Mouse (Mus musculus) liver, embryonic 16.5 days (tissue): Measurements from ENCODE around the gene C8g. TPM values are rescaled to one million over a fixed set of nuclear protein-coding genes. Genes with fewer than 3 reads are reported as not detected.

Experiments used
- ATAC-seq: fragments of 200-750 bp; cut with Nextera tagmentation; 2 replicates; pipeline ENCODE4 v1.8.0; 2017; ENCODE audit warnings: low read depth, mild to moderate bottlenecking, moderate number of reproducible peaks, moderate library complexity
- H3K27ac ChIP-seq: fragments of 300-500 bp; sonication (generic); 2 replicates; pipeline ENCODE4 v1.5.1; 2014; ENCODE audit warnings: mild to moderate bottlenecking, low read length
- H3K27me3 ChIP-seq: fragments of 300-500 bp; sonication (generic); 2 replicates; pipeline ENCODE4 v1.6.1; 2014; ENCODE audit warnings: low read depth, low read length, mixed read lengths; ENCODE audit not compliant: control insufficient read depth, insufficient read depth
- H3K36me3 ChIP-seq: fragments of 300-500 bp; sonication (generic); 2 replicates; pipeline ENCODE4 v1.6.1; 2014; ENCODE audit warnings: mild to moderate bottlenecking; ENCODE audit not compliant: control insufficient read depth, insufficient read depth
- H3K4me1 ChIP-seq: fragments of 300-500 bp; sonication (generic); 2 replicates; pipeline ENCODE4 v1.6.1; 2014; ENCODE audit warnings: low read depth, low read length, mixed read lengths; ENCODE audit not compliant: control insufficient read depth
- H3K4me2 ChIP-seq: fragments of 300-500 bp; sonication (generic); 2 replicates; pipeline ENCODE4 v1.6.1; 2014; ENCODE audit warnings: low read depth, low read length, mixed read lengths
- H3K4me3 ChIP-seq: fragments of 300-500 bp; sonication (generic); 2 replicates; pipeline ENCODE4 v1.5.1; 2014; ENCODE audit warnings: low read depth, mild to moderate bottlenecking, low read length
- H3K9ac ChIP-seq: fragments of 300-500 bp; sonication (generic); 2 replicates; pipeline ENCODE4 v1.6.1; 2014; ENCODE audit warnings: low read depth, low read length
- H3K9me3 ChIP-seq: fragments of 300-500 bp; sonication (generic); replicated peaks from 2 replicates; pipeline ENCODE4 v1.6.1; 2016; ENCODE audit warnings: low read length; ENCODE audit not compliant: control insufficient read depth
- WGBS: fragments of 180-500 bp; shearing (Covaris S2); extraction: QIAGEN DNeasy Blood & Tissue Kit; methylation state at CpG from one replicate; pipeline ENCODE4 v1.1.7; 2014; ENCODE audit not compliant: insufficient replicate concordance; 5-methylcytosine and 5-hydroxymethylcytosine counted together
- polyA plus RNA-seq: library from polyadenylated mRNA; unstranded; fragments of >200 nt; fragmentation: Nextera tagmentation; extraction: Ambion mirVana; gene quantifications from 2 replicates; pipeline ENCODE4 v1.2.1, GENCODE M21; 2015

Gene C8g
- polyA plus RNA-seq, 1 experiment from 2014 or later, result 105 TPM

- Histone ChIP-seq H3K4me1 (peaks cover 36% of the 10 kb centered on the region), H3K36me3 (peaks cover 6% of the 10 kb centered on the region; the same call in 1 of the 2 replicates), H3K9me3 (no peaks in the 10 kb centered on the region), H3K27ac (no peak overlapping the region), H3K4me3 (no peak overlapping the region), H3K27me3 (no peaks in the 10 kb centered on the region), H3K4me2 (no peak overlapping the region), H3K9ac (no peak overlapping the region)
- ATAC-seq, result no peak
- 51% methylated on average over 19 of the region's 19 CpGs for WGBS
Measured at GRCm38 (mm10) chr2:25504538-25504937, 3.0 kb upstream of the C8g start.

GRCm38 (mm10) chr2:25502726-25503125 lies 1.2 kb upstream of the C8g start:
- Histone ChIP-seq H3K27ac (peak overlapping the region; percentile 56), H3K9me3 (no peaks in the 10 kb centered on the region), H3K4me3 (no peak overlapping the region), H3K27me3 (no peaks in the 10 kb centered on the region), H3K4me2 (peak overlapping the region; percentile 84; the same call in 1 of the 2 replicates), H3K9ac (0 out of 2 replicates have a peak overlapping the region, but pooled peaks have one; percentile 10), H3K36me3 (peaks cover 6% of the 10 kb centered on the region; the same call in 1 of the 2 replicates), H3K4me1 (peaks cover 42% of the 10 kb centered on the region)
- 36% methylated on average over 3 of the region's 3 CpGs for WGBS
- peak; percentile 58 for ATAC-seq

DNA sequence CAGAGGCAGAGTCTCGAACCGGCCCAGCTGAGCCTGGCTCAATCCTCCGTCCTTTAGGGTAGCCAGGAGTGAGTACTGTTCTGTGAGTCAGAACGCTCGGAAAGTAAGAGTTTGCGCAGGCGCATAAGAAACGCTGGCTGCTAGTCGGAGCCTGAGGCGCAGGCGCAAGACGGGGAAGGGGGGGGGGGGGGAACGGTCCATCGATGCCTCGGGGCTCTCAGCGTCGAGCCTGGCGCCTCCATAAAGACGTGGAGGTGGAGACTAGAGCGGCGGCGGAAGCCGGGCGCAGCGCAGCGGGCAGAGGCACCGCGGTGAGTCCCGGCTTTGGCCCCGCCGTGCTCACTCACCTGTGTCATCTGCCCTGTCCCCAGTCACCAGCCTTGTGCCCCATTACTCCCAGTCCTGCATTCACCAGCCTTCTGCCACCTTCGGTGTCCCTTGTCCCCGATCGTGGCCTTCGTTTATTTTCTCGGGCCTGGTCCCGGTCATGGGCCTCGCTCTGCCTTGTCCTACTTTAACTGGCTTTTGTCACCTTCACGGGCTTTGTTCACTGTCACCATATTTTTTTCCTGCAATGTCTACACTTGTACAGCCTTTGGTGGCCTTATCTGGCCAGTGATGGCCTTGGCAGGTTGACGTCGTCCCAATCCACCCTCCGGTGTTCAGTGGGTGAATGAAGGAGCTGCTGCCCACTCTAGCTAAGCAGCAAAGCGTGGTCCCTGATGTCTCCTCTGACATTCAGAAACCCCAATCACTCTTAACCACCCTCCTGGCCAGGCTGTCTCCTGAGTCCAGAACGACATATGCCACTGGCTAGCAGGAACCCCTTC lies 728 bp downstream of the C8g start, which contains the start of gene Fbxw5:
TSS of gene Fbxw5 (plus strand) at position 175 of the 830 bp plus-strand sequence.
- peak; percentile 83 for ATAC-seq
- WGBS, result under 1% methylated on average over 40 of the region's 44 CpGs
- H3K4me1 ChIP-seq, result peaks cover 42% of the 10 kb centered on the region

GRCm38 (mm10) chr2:25500071-25500575 lies 1.4 kb downstream of the C8g start:
- Histone ChIP-seq H3K36me3 (peaks cover 6% of the 10 kb centered on the region; the same call in 1 of the 2 replicates), H3K4me2 (peak overlapping the region; percentile 84), H3K4me3 (peak overlapping the region; percentile 82), H3K4me1 (peaks cover 42% of the 10 kb centered on the region), H3K27ac (peak overlapping the region; percentile 84), H3K27me3 (no peaks in the 10 kb centered on the region), H3K9ac (peak overlapping the region; percentile 61), H3K9me3 (no peaks in the 10 kb centered on the region)
- WGBS, result 45% methylated on average over 6 of the region's 6 CpGs
- peak; percentile 65 for ATAC-seq

More for the DNA sequence above, 728 bp downstream of the C8g start, which contains the start of gene Fbxw5:
- Histone ChIP-seq H3K4me3 (peak within 1 kb of the TSS; percentile 82), H3K27ac (peak within 1 kb of the TSS; percentile 84), H3K9me3 (no peaks in the 10 kb centered on the region), H3K27me3 (no peaks in the 10 kb centered on the region), H3K9ac (peak within 1 kb of the TSS; percentile 87), H3K36me3 (peaks cover 6% of the 10 kb centered on the region; the same call in 1 of the 2 replicates), H3K4me2 (peak within 1 kb of the TSS; percentile 84)

GRCm38 (mm10) chr2:25498622-25499478 lies 2.7 kb downstream of the C8g start:
- H3K4me2 ChIP-seq, result no peak overlapping the region
- H3K27ac ChIP-seq, result no peak overlapping the region
- no peak for ATAC-seq
- no peak overlapping the region for H3K9ac ChIP-seq
- 0 out of 2 replicates have a peak, but pooled peaks cover 3% of the 10 kb centered on the region for H3K36me3 ChIP-seq
- WGBS, result 49% methylated on average over 15 of the region's 15 CpGs
- H3K27me3 ChIP-seq, result no peaks in the 10 kb centered on the region
- no peak overlapping the region for H3K4me3 ChIP-seq
- peaks cover 39% of the 10 kb centered on the region for H3K4me1 ChIP-seq
- no peaks in the 10 kb centered on the region for H3K9me3 ChIP-seq

- Histone ChIP-seq H3K36me3 (0 out of 2 replicates have a peak, but pooled peaks cover under 1% of the 10 kb centered on the region), H3K27ac (no peak overlapping the region), H3K9me3 (no peaks in the 10 kb centered on the region), H3K9ac (no peak overlapping the region), H3K4me3 (no peak overlapping the region), H3K4me2 (no peak overlapping the region), H3K27me3 (no peaks in the 10 kb centered on the region), H3K4me1 (peaks cover 35% of the 10 kb centered on the region)
- 41% methylated on average over 6 of the region's 6 CpGs for whole genome bisulfite sequencing
- ATAC-seq, result no peak
Measured at GRCm38 (mm10) chr2:25497846-25498575, 3.5 kb downstream of the C8g start.

DNA sequence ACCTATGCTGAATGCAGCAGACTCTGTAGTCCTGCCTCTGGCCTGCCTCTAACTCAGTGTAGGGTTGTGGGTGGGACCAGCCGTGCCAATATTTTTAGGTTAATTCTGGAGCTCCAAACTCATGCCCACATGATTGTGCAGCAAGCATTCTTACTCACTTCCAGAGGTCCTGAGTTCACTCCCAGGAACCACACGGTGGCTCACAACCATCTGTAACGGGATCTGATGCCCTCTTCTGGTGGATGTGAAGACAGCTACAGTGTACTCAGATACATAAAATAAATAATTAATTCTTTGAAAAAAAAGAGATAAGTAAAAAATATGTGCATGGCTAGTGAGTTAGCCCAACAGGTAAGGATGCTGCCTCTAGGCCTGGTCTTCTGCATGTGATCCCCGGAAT lies 5.1 kb downstream of the C8g start:
- no peaks in the 10 kb centered on the region for H3K27me3 ChIP-seq
- no peak for ATAC-seq
- H3K4me2 ChIP-seq, result no peak overlapping the region
- no peak overlapping the region for H3K9ac ChIP-seq
- H3K4me1 ChIP-seq, result peaks cover 19% of the 10 kb centered on the region
- no peaks in the 10 kb centered on the region for H3K36me3 ChIP-seq
- no peaks in the 10 kb centered on the region for H3K9me3 ChIP-seq
- H3K4me3 ChIP-seq, result no peak overlapping the region
- WGBS, result 40% methylated on average over 4 of the region's 4 CpGs
- no peak overlapping the region for H3K27ac ChIP-seq

- no peaks in the 10 kb centered on the region for H3K27me3 ChIP-seq
- H3K4me1 ChIP-seq, result peaks cover 4% of the 10 kb centered on the region; the same call in 1 of the 2 replicates
- no peak within 1 kb of the TSS for H3K4me2 ChIP-seq
- H3K4me3 ChIP-seq, result no peak within 1 kb of the TSS
- 65% methylated on average over 5 of the region's 5 CpGs for WGBS
- no peak within 1 kb of the TSS for H3K9ac ChIP-seq
- ATAC-seq, result no peak
- H3K36me3 ChIP-seq, result no peaks in the 10 kb centered on the region
- no peaks in the 10 kb centered on the region for H3K9me3 ChIP-seq
- H3K27ac ChIP-seq, result no peak within 1 kb of the TSS
Measured at GRCm38 (mm10) chr2:25493476-25493961, 8.0 kb downstream of the C8g start, which contains the start of gene Lcn12. TSS of gene Lcn12 (minus strand) at chr2:25493911.
